Mouse (Mus musculus) cerebellum, adult 2 months (tissue): ENCODE data around the gene Palm2. TPM values are rescaled to one million over a fixed set of nuclear protein-coding genes. Genes with fewer than 3 reads are reported as not detected.

Source experiments
- DNase-seq, 2 experiments: peaks; one replicate each; pipeline ENCODE4 v3.0.0; 2021
- H3K27ac ChIP-seq: fragments of 200-500 bp; 2 replicates; pipeline ENCODE4 v1.5.1; 2012; ENCODE audit warnings: low read length, control low read depth, inconsistent platforms; ENCODE audit not compliant: insufficient read depth
- H3K27me3 ChIP-seq: fragments of 200-500 bp; 2 replicates; pipeline ENCODE4 v1.6.1; 2012; ENCODE audit warnings: inconsistent platforms, mild to moderate bottlenecking, low read length, moderate library complexity; ENCODE audit not compliant: control insufficient read depth, insufficient read depth
- H3K4me1 ChIP-seq: fragments of 200-500 bp; 2 replicates; pipeline ENCODE4 v1.6.1; 2011; ENCODE audit warnings: low read length; ENCODE audit not compliant: control insufficient read depth, insufficient read depth
- H3K4me3 ChIP-seq: fragments of 200-500 bp; replicated peaks from 2 replicates; pipeline ENCODE3; 2011; ENCODE audit warnings: mild to moderate bottlenecking, low read depth, low read length, control low read depth; ENCODE audit not compliant: insufficient read depth
- CTCF ChIP-seq: fragments of 200-500 bp; IDR thresholded peaks from 2 replicates; pipeline ENCODE4 v1.5.1; 2011; ENCODE audit warnings: low read depth, mild to moderate bottlenecking, control low read depth, low read length, moderate library complexity, borderline replicate concordance; ENCODE audit not compliant: insufficient read depth
- POLR2A ChIP-seq: fragments of 200-500 bp; IDR thresholded peaks from 2 replicates; pipeline ENCODE4 v1.6.1; 2011; ENCODE audit warnings: low read length, control low read depth, borderline replicate concordance; ENCODE audit not compliant: insufficient read depth
- WGBS: fragments of 180-500 bp; shearing (Covaris S2); methylation state at CpG from one replicate; pipeline ENCODE4 v1.1.7; 2018; 5-methylcytosine and 5-hydroxymethylcytosine counted together
- polyA plus RNA-seq: library from polyadenylated mRNA; depleted of rRNA; stranded (reverse); fragments of >200 nt; gene quantifications from 2 replicates; pipeline ENCODE4 v1.2.3, GENCODE M21; 2012

Palm2 gene
- polyA plus RNA-seq, 1 experiment: 3.1 TPM

- Histone ChIP-seq H3K4me3 (no peak overlapping the region), H3K27ac (no peak overlapping the region), H3K27me3 (no peaks in the 10 kb centered on the region), H3K4me1 (no peaks in the 10 kb centered on the region; the same call in 1 of the 2 replicates)
- WGBS: 58% methylated on average over 2 of the region's 2 CpGs
- DNase-seq: no peak
- TF ChIP-seq POLR2A (no peak), CTCF (0 out of 2 replicates have a peak, but pooled peaks have one; percentile 6)
These were observed 131.8 kb downstream of the Palm2 start for GRCm38 (mm10) chr4:57565811-57566210.

- TF ChIP-seq POLR2A (no peak), CTCF (no peak)
- Histone ChIP-seq H3K27ac (no peak within 1 kb of the TSS), H3K4me3 (peak within 1 kb of the TSS; percentile 14), H3K27me3 (no peaks in the 10 kb centered on the region), H3K4me1 (no peaks in the 10 kb centered on the region)
- DNase-seq: peak; percentile 51 to 55
- 1% methylated on average over 49 of the region's 51 CpGs for WGBS
These were observed 133.7 kb downstream of the Palm2 start, which contains the start of gene Pakap for GRCm38 (mm10) chr4:57567666-57568206. TSS of gene Pakap (plus strand) at chr4:57568179.

- H3K4me1 ChIP-seq: no peaks in the 10 kb centered on the region
- H3K4me3 ChIP-seq: peak overlapping the region; percentile 3
- no peak for DNase-seq
- TF ChIP-seq POLR2A (no peak), CTCF (no peak)
- WGBS: 44% methylated on average over 19 of the region's 19 CpGs
- H3K27me3 ChIP-seq: no peaks in the 10 kb centered on the region
- no peak overlapping the region for H3K27ac ChIP-seq
These were observed 134.4 kb downstream of the Palm2 start for GRCm38 (mm10) chr4:57568268-57569068.

- H3K4me3 ChIP-seq: no peak overlapping the region
- H3K27me3 ChIP-seq: no peaks in the 10 kb centered on the region
- H3K27ac ChIP-seq: no peak overlapping the region
- no peaks in the 10 kb centered on the region for H3K4me1 ChIP-seq
- 98% methylated on average over 4 of the region's 4 CpGs for whole genome bisulfite sequencing
- TF ChIP-seq CTCF (no peak), POLR2A (no peak)
- no peak for DNase-seq
These were observed 135.0 kb downstream of the Palm2 start for GRCm38 (mm10) chr4:57569069-57569355.

- 53% methylated on average over 6 of the region's 6 CpGs for WGBS
- H3K4me1 ChIP-seq: no peaks in the 10 kb centered on the region
- no peak overlapping the region for H3K27ac ChIP-seq
- H3K4me3 ChIP-seq: no peak overlapping the region
- TF ChIP-seq POLR2A (no peak), CTCF (no peak)
- no peak for DNase-seq
- H3K27me3 ChIP-seq: no peaks in the 10 kb centered on the region
These were observed 135.7 kb downstream of the Palm2 start for GRCm38 (mm10) chr4:57569711-57570110.

GRCm38 (mm10) chr4:57570229-57570628 is 136.2 kb downstream of the Palm2 start:
- TF ChIP-seq POLR2A: no peak
- DNase-seq: no peak
- Histone ChIP-seq H3K27me3 (no peaks in the 10 kb centered on the region), H3K4me1 (no peaks in the 10 kb centered on the region), H3K4me3 (no peak overlapping the region), H3K27ac (no peak overlapping the region)
- WGBS: 46% methylated on average over 3 of the region's 3 CpGs

- H3K27me3 ChIP-seq: no peaks in the 10 kb centered on the region
- no peak overlapping the region for H3K4me3 ChIP-seq
- 93% methylated on average over 3 of the region's 3 CpGs for WGBS
- DNase-seq: no peak
- no peak overlapping the region for H3K27ac ChIP-seq
- H3K4me1 ChIP-seq: no peaks in the 10 kb centered on the region
- no peak for TF ChIP-seq POLR2A
- no peak for TF ChIP-seq CTCF
These were observed 140.1 kb downstream of the Palm2 start for GRCm38 (mm10) chr4:57574181-57574580.

GRCm38 (mm10) chr4:57574646-57575045 is 140.6 kb downstream of the Palm2 start:
- WGBS: 90% methylated on average over 6 of the region's 6 CpGs
- DNase-seq: no peak
- no peak for TF ChIP-seq POLR2A
- TF ChIP-seq CTCF: no peak
- Histone ChIP-seq H3K4me3 (no peak overlapping the region), H3K27me3 (no peaks in the 10 kb centered on the region), H3K4me1 (no peaks in the 10 kb centered on the region), H3K27ac (no peak overlapping the region)
